Mouse (Mus musculus): Measurements from ENCODE around the gene Ntng2.

GRCm38 (mm10) chr2:29287651-29288050 is 34.8 kb upstream of the Ntng2 start:
- TF ChIP-seq CTCF (conservative IDR thresholded peaks at IDR 0.05 in 1 of 2, IDR thresholded peaks at IDR 0.05 in 1 of 2; ENCODE audit: low read depth in 2 of 2, low read length in 2 of 2) (no peak), TBP (conservative IDR thresholded peaks at IDR 0.05; ENCODE audit: low read depth, low read length) (no peak), EP300 (IDR thresholded peaks at IDR 0.05; ENCODE audit: low read length) (no peak), MAX (IDR thresholded peaks at IDR 0.05; ENCODE audit: low read length) (no peak), TCF12 (IDR thresholded peaks at IDR 0.05; ENCODE audit: low read depth, low read length) (no peak), JUN (IDR thresholded peaks at IDR 0.05; ENCODE audit: insufficient read depth, low read depth, low read length) (no peak), CHD2 (IDR thresholded peaks at IDR 0.05; ENCODE audit: low read length) (no peak), POLR2A (IDR thresholded peaks at IDR 0.05; ENCODE audit: low read depth, low read length) (no peak), MYC (IDR thresholded peaks at IDR 0.05; ENCODE audit: low read depth, low read length) (no peak)

Measured in CH12.LX (cell line).